Mouse (Mus musculus) forebrain, embryonic 11.5 days (tissue): ENCODE measurements around the gene Anks1. TPM values are rescaled to one million over a fixed set of nuclear protein-coding genes. Genes with fewer than 3 reads are reported as not detected.

Source experiments
- ATAC-seq: fragments of 200-750 bp; cut with Nextera tagmentation; replicated peaks from 2 replicates; pipeline ENCODE4 v1.8.0; 2017; ENCODE audit warnings: moderate TSS enrichment; ENCODE audit not compliant: low FRiP score
- DNase-seq: peaks from one replicate; pipeline ENCODE4 v3.0.0-alpha.2; 2017; ENCODE audit warnings: low spot score
- H3K27ac ChIP-seq: fragments of 300-500 bp; sonication (generic); 2 replicates; pipeline ENCODE4 v1.5.1; 2014; ENCODE audit warnings: low read depth, low read length
- H3K27me3 ChIP-seq: fragments of 300-500 bp; sonication (generic); 2 replicates; pipeline ENCODE4 v1.6.1; 2014; ENCODE audit warnings: mild to moderate bottlenecking, low read length, mixed read lengths; ENCODE audit not compliant: control insufficient read depth, insufficient read depth
- H3K36me3 ChIP-seq: fragments of 300-500 bp; sonication (generic); 2 replicates; pipeline ENCODE4 v1.6.1; 2014; ENCODE audit warnings: mild to moderate bottlenecking, low read length, moderate library complexity, mixed read lengths; ENCODE audit not compliant: control insufficient read depth, insufficient read depth
- H3K4me1 ChIP-seq: fragments of 300-500 bp; sonication (generic); replicated peaks from 2 replicates; pipeline ENCODE4 v1.6.1; 2014; ENCODE audit warnings: low read length, mixed read lengths; ENCODE audit not compliant: control insufficient read depth, insufficient read depth
- H3K4me2 ChIP-seq: fragments of 300-500 bp; sonication (generic); 2 replicates; pipeline ENCODE4 v1.6.1; 2014; ENCODE audit warnings: low read depth, mild to moderate bottlenecking, low read length, moderate library complexity, mixed read lengths; ENCODE audit not compliant: severe bottlenecking
- H3K4me3 ChIP-seq: fragments of 300-500 bp; sonication (generic); 2 replicates; pipeline ENCODE4 v1.5.1; 2014; ENCODE audit warnings: low read depth, low read length
- H3K9ac ChIP-seq: fragments of 300-500 bp; sonication (generic); 2 replicates; pipeline ENCODE4 v1.6.1; 2014; ENCODE audit warnings: low read length
- H3K9me3 ChIP-seq: fragments of 300-500 bp; sonication (generic); 2 replicates; pipeline ENCODE4 v1.6.1; 2016; ENCODE audit warnings: low read length, mixed read lengths; ENCODE audit not compliant: control insufficient read depth
- WGBS: fragments of 180-500 bp; shearing (Covaris S2); extraction: QIAGEN DNeasy Blood & Tissue Kit; methylation state at CpG from one replicate; pipeline ENCODE4 v1.1.7; 2014; 5-methylcytosine and 5-hydroxymethylcytosine counted together
- polyA plus RNA-seq: library from polyadenylated mRNA; unstranded; fragments of >200 nt; fragmentation: Nextera tagmentation; extraction: Ambion mirVana; gene quantifications from 2 replicates; pipeline ENCODE4 v1.2.1, GENCODE M21; 2014

Anks1 gene
- polyA plus RNA-seq, 1 experiment from 2014 or later, result 42.6 TPM

DNA sequence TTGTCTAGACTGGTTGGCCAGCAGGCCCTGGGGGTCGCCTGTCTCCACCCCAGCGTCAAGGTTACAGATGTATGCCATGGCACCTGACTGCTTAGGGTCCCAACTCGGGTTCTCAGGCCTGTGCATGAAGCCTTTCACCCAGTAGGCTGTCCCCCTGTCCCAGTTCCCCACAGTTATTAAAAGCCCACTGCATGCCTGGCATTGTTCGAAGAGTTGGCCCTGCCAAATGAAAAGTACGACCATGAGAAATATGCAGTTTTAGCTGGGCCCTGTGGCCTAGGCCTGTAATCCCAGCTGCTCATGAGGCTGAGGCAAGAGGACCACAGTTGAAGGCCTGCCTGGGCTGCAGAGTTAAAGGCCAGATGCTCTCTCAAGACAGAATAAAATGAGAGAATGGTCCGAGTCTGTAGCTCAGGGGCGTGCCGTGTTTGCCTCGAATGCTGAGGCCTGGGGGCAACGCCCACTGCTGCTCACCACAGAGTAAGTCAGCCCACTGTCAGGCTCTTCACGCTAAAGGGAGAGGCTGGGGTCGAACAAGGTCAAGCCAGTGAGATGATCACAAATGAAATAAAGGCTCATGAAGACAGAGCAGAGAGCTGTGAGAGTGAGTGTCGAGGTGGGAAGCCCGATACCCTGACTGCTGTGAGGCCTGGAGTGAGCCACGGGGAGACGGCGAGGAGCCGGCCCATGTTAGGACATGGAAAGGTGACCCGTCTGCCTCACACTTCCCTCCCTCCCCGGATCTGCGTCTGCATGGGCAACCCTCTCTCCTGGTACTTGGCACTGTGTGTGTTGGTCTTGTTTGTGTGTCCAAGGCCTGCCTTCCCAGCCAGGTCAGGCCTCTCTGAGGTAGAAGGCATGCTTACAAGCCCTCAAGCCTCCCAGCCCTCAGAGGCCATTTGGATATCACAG lies 110.9 kb downstream of the Anks1 start:
- Histone ChIP-seq H3K9me3 (no peaks in the 10 kb centered on the region), H3K36me3 (no peaks in the 10 kb centered on the region), H3K27ac (no peak overlapping the region), H3K4me1 (peaks cover 14% of the 10 kb centered on the region), H3K27me3 (no peaks in the 10 kb centered on the region), H3K9ac (0 out of 2 replicates have a peak overlapping the region, but pooled peaks have one; percentile 6), H3K4me3 (no peak overlapping the region), H3K4me2 (no peak overlapping the region)
- WGBS, result 80% methylated on average over 21 of the region's 21 CpGs
- ATAC-seq (no peak), DNase-seq (no peak)

DNA sequence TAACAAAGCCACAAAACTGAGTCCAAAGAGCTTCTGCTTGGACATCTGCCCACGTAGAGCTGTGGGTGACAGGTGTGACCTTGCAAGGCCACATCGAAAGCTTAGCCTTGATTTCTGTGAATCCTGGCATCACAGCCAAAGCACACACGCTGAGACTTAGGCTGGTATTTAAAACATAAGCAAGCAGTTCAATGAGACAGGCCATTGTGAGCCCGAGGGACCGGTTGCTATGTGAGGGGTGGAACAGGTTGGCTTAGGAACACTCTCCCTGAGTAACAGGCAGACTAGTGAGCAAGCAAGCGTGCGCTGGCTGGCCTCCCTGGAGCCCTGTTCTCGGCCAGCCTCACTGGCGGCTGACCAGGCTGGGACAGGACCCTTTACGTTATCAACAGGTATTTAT lies 112.8 kb downstream of the Anks1 start:
- WGBS, result 76% methylated on average over 10 of the region's 10 CpGs
- ATAC-seq (no peak), DNase-seq (no peak)
- Histone ChIP-seq H3K27ac (no peak overlapping the region), H3K9me3 (no peaks in the 10 kb centered on the region), H3K4me3 (no peak overlapping the region), H3K9ac (no peak overlapping the region), H3K27me3 (no peaks in the 10 kb centered on the region), H3K36me3 (no peaks in the 10 kb centered on the region), H3K4me2 (no peak overlapping the region), H3K4me1 (peaks cover 14% of the 10 kb centered on the region)

DNA sequence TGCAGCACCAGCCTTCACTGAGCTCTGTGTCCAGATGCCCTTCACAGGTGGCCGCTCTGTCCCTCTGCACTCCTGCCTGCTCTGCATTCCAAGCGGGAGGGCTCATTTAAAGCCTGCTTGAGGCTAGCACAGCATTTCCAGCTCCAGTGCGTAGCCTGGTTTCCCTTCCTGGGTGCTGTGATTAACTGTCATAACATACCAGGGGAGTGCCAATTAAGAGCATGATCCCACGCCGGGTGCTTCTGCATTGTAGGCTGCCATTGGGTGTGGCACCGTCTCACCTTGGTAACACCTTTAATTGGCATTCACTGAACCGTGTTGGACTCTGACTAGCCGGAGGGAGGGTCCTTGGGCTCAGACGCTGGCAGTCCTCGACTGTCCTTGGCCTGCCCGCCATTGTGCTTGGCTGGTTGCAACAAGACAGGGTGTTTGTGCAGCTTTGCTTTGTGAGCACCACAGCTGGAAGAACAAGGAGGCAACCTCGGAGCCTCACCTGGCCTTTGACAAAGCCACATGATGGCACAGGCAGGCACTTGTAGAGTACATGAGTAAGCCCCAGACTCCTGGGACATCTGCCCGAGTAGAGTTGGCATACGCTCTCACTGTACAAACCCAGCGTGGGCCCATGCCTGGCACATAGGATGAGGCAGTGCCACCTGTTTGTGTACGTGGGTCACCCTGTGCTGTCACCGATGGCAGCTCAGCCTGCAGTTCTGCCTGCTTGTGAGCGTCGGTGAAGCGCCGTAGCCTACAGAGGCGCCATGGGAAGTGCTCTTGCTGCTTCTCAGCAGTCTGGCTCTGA lies 113.9 kb downstream of the Anks1 start:
- Histone ChIP-seq H3K9ac (no peak overlapping the region), H3K36me3 (no peaks in the 10 kb centered on the region), H3K27ac (0 out of 2 replicates have a peak overlapping the region, but pooled peaks have one; percentile 25), H3K4me2 (no peak overlapping the region), H3K27me3 (no peaks in the 10 kb centered on the region), H3K4me1 (peaks cover 10% of the 10 kb centered on the region), H3K4me3 (no peak overlapping the region), H3K9me3 (no peaks in the 10 kb centered on the region)
- 84% methylated on average over 22 of the region's 22 CpGs for WGBS
- ATAC-seq, result no peak
- DNase-seq, result no peak

DNA sequence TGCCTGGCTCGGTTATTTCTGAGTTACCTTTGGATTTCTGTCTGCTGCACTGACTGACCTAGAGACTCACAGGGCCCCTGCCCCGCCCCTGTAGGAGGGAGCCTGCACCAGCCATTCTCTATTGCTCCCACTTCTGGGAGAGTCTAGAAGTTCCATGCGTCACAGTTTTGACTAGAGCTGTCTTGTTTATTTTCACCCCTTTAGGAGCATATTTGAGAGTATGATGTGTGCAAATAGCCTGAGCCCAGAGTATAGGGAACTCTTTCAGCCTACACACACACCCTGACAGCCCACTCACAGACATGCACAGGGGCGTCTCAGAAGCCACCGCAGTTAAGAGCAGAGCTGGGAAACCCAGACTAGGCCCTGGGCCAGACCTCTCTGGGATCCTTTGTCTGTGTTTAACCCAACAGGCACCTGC lies 116.4 kb downstream of the Anks1 start:
- ATAC-seq (no peak), DNase-seq (no peak)
- H3K36me3 ChIP-seq, result no peaks in the 10 kb centered on the region
- peak overlapping the region; percentile 10; the same call in 1 of the 2 replicates for H3K9ac ChIP-seq
- H3K27ac ChIP-seq, result no peak overlapping the region
- WGBS, result 82% methylated on average over 5 of the region's 5 CpGs
- H3K27me3 ChIP-seq, result no peaks in the 10 kb centered on the region
- no peak overlapping the region for H3K4me2 ChIP-seq
- no peaks in the 10 kb centered on the region for H3K9me3 ChIP-seq
- H3K4me1 ChIP-seq, result peaks cover 4% of the 10 kb centered on the region; the same call in 1 of the 2 replicates
- no peak overlapping the region for H3K4me3 ChIP-seq

DNA sequence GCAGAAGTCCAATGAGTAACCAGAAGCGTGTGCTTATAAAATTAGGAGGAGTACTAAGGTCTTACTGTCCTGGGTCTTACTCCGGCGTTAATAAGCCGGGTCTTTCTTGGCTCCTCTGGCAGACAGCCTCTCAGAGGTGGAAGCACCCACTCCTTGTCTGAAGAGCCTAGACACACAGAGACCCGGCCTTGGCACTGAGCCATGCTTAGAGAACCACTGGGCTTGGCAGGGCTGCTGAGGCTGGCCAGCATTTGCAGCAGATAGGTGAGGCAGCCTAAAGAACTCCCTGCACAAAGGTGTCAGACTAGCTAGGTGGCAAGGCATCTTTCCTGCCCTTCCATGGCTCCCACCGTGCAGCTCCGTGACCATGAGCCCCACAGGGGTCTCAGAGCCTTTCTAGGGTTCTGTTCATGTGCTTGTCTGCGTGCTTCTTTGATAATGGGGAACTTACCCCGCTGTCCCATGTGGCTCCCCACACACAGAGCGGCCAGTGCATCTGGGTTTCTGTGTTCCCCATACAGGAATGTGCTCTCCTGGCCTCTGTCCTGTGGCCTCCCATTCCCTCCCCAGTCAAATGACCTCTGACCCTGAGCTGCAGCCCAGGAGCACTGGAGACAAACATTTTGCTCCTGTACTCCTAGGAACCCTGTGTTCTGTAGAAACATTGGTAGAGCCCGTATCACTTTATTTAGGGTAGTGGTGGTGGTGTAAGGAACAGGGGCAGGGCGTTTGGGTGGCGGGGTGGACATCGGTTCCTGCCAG lies 117.2 kb downstream of the Anks1 start:
- Histone ChIP-seq H3K4me3 (no peak overlapping the region), H3K36me3 (no peaks in the 10 kb centered on the region), H3K27me3 (no peaks in the 10 kb centered on the region), H3K4me2 (no peak overlapping the region), H3K9ac (no peak overlapping the region; the same call in 1 of the 2 replicates), H3K27ac (no peak overlapping the region), H3K4me1 (peaks cover 4% of the 10 kb centered on the region; the same call in 1 of the 2 replicates), H3K9me3 (no peaks in the 10 kb centered on the region)
- WGBS, result 89% methylated on average over 14 of the region's 14 CpGs
- ATAC-seq (no peak), DNase-seq (no peak)

DNA sequence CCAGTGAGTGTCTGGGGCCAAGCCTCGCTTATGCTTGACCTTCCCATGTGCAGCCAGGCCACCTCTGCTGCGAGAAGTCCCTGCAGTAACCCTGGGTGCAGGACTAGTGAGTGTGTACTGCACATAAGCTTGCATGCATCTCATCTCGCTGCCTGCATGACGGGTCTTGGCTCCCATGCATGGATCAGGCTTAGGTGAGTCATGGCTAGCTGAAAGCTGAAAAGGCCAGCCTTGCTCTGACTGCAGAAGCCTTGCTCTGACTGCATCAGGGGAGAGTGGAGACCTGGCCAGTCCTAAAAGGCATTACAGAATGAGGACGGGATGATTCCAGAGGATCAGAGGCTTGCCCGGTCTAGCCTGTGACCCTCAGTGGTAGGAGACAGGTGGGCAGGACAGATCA lies 118.1 kb downstream of the Anks1 start:
- no peak overlapping the region for H3K4me2 ChIP-seq
- no peak overlapping the region for H3K4me3 ChIP-seq
- DNase-seq, result no peak
- 92% methylated on average over 6 of the region's 6 CpGs for WGBS
- no peaks in the 10 kb centered on the region for H3K9me3 ChIP-seq
- no peak overlapping the region for H3K27ac ChIP-seq
- no peaks in the 10 kb centered on the region for H3K27me3 ChIP-seq
- H3K36me3 ChIP-seq, result no peaks in the 10 kb centered on the region
- no peak for ATAC-seq
- no peak overlapping the region for H3K9ac ChIP-seq
- peaks cover 9% of the 10 kb centered on the region for H3K4me1 ChIP-seq

DNA sequence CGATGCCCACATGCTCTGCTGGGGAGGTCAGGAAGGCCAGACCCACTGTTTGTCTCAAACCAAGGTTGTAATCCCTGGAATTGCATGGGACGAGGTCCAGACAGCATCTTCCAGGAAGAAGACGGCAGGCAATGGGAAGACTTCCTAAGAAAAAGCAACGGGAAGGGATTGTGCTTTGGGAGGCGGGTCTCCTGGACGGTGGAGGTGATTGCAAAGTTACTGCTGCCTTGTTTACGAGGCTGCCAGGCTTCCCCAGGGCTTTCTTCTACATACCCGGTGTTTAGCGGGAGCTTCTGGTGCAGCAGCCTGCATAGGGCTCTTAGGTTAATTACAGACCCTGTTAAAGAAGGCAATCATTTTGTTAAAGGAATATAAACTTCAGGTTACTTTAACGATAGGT lies 119.1 kb downstream of the Anks1 start:
- WGBS, result 69% methylated on average over 10 of the region's 10 CpGs

DNA sequence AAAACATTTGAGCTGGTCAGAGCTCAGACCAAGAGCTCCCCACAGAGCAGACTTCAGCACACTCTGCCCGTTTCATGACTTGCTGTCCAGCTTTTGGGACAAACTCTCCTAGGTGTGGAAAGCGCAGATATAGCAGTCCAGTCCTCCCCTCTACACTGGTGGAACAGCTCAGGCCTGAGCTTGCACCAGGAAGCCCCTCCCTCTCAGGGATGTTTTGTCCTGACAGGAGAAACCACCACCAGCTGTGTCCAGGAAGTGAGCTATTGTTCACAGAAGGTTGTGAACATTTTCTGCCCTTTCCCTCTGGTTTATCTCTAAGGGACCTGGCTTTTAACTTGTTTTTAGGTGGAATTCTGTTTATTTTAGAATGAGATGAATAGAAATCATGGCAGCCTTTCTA lies 120.2 kb downstream of the Anks1 start:
- Histone ChIP-seq H3K4me2 (no peak overlapping the region), H3K4me1 (peaks cover 17% of the 10 kb centered on the region), H3K9me3 (no peaks in the 10 kb centered on the region), H3K4me3 (no peak overlapping the region), H3K27me3 (no peaks in the 10 kb centered on the region), H3K27ac (no peak overlapping the region), H3K36me3 (no peaks in the 10 kb centered on the region), H3K9ac (no peak overlapping the region)
- no peak for DNase-seq
- WGBS, result 61% methylated on average over 2 of the region's 2 CpGs
- ATAC-seq, result no peak

More for the DNA sequence above, 119.1 kb downstream of the Anks1 start:
- Histone ChIP-seq H3K4me1 (peaks cover 17% of the 10 kb centered on the region), H3K4me2 (no peak overlapping the region), H3K9me3 (no peaks in the 10 kb centered on the region), H3K9ac (no peak overlapping the region), H3K27me3 (no peaks in the 10 kb centered on the region), H3K36me3 (no peaks in the 10 kb centered on the region), H3K27ac (no peak overlapping the region), H3K4me3 (no peak overlapping the region)
- no peak for ATAC-seq
- no peak for DNase-seq
